Mouse (Mus musculus) heart, adult 8-10 months (tissue): ENCODE measurements around the gene Arpc3. TPM values are rescaled to one million over a fixed set of nuclear protein-coding genes. Genes with fewer than 3 reads are reported as not detected.
"Not testable (repeated sequence)": the region's sequence is repeated elsewhere in the genome, so short reads cannot be mapped to it uniquely, and the experiment has no call there.

Experiments used
- DNase-seq: peaks from one replicate; pipeline ENCODE4 v3.0.0; 2022; ENCODE audit warnings: low spot score
- total RNA-seq, 4 experiments: library from RNA; stranded (reverse); gene quantifications; 2 replicates each; pipeline ENCODE4 v1.2.4; 2022

The Arpc3 gene
- total RNA-seq, 4 experiments from 2014 or later: 84.9 to 93.6 (median 88.1) TPM

GRCm38 (mm10) chr5:122439400-122440094 is 47.9 kb downstream of the Arpc3 start:
- DNase-seq: no peak

- DNase-seq: peak; percentile 63
Observed at GRCm38 (mm10) chr5:122440095-122440630, 48.5 kb downstream of the Arpc3 start.

- no peak for DNase-seq
Observed at GRCm38 (mm10) chr5:122444492-122444891, 52.8 kb downstream of the Arpc3 start.

GRCm38 (mm10) chr5:122445051-122445610 is 53.5 kb downstream of the Arpc3 start:
- no peak for DNase-seq

- no peak for DNase-seq
Observed at GRCm38 (mm10) chr5:122447857-122448256, 56.2 kb downstream of the Arpc3 start.

GRCm38 (mm10) chr5:122448869-122449268 is 57.2 kb downstream of the Arpc3 start:
- DNase-seq: no peak

GRCm38 (mm10) chr5:122449946-122450345 is 58.3 kb downstream of the Arpc3 start:
- no peak for DNase-seq

- DNase-seq: no peak
Observed at GRCm38 (mm10) chr5:122450913-122451317, 59.2 kb downstream of the Arpc3 start.

- no peak for DNase-seq
Observed at GRCm38 (mm10) chr5:122451324-122451723, 59.6 kb downstream of the Arpc3 start.

GRCm38 (mm10) chr5:122452194-122452593 is 60.5 kb downstream of the Arpc3 start:
- DNase-seq: no peak

- no peak for DNase-seq
Observed at GRCm38 (mm10) chr5:122453188-122453587, 61.5 kb downstream of the Arpc3 start.

- no peak for DNase-seq
Observed at GRCm38 (mm10) chr5:122454442-122454841, 62.8 kb downstream of the Arpc3 start.

- no peak for DNase-seq
Observed at GRCm38 (mm10) chr5:122454883-122455282, 63.2 kb downstream of the Arpc3 start.

GRCm38 (mm10) chr5:122455584-122455983 is 63.9 kb downstream of the Arpc3 start:
- DNase-seq: no peak

- DNase-seq: not testable (repeated sequence)
Observed at GRCm38 (mm10) chr5:122457054-122457453, 65.4 kb downstream of the Arpc3 start.

GRCm38 (mm10) chr5:122458066-122458465 is 66.4 kb downstream of the Arpc3 start:
- DNase-seq: no peak

GRCm38 (mm10) chr5:122459335-122459734 is 67.7 kb downstream of the Arpc3 start:
- no peak for DNase-seq

- DNase-seq: no peak
Observed at GRCm38 (mm10) chr5:122460656-122461055, 69.0 kb downstream of the Arpc3 start.

- DNase-seq: no peak
Observed at GRCm38 (mm10) chr5:122461431-122461830, 69.8 kb downstream of the Arpc3 start.
